Mouse (Mus musculus): ENCODE measurements at regions not wholly inside any gene's neighbourhood (a gene's known extent, or its start where the extent isn't known, plus 50 kb on each side); places are given as distances from the start of the nearest gene placed in this dataset.
"Not testable (repeated sequence)": the region's sequence is repeated elsewhere in the genome, so short reads cannot be mapped to it uniquely, and the experiment has no call there.

- no peaks in the 10 kb centered on the region for H3K36me3 ChIP-seq (ENCODE audit: control insufficient read depth, insufficient read depth, low read length)
- no peaks in the 10 kb centered on the region for H3K4me1 ChIP-seq (ENCODE audit: control insufficient read depth, insufficient read depth, low read length)
- TF ChIP-seq CTCF (IDR thresholded peaks at IDR 0.05; ENCODE audit: control insufficient read depth, insufficient read depth, insufficient replicate concordance, low read depth, low read length) (no peak), POLR2A (IDR thresholded peaks at IDR 0.05; ENCODE audit: control insufficient read depth, low read depth, low read length) (no peak)
- no peaks in the 10 kb centered on the region for H3K27me3 ChIP-seq (ENCODE audit: control insufficient read depth, insufficient read depth, low read length)
- H3K27ac ChIP-seq (ENCODE audit: control insufficient read depth, insufficient read depth, low read depth, low read length): no peak overlapping the region
- no peak overlapping the region for H3K4me3 ChIP-seq (ENCODE audit: control insufficient read depth, low read depth, low read length)
Measured at GRCm38 (mm10) chr9:92771002-92771401, 229.0 kb downstream of the Plod2 start.

DNA sequence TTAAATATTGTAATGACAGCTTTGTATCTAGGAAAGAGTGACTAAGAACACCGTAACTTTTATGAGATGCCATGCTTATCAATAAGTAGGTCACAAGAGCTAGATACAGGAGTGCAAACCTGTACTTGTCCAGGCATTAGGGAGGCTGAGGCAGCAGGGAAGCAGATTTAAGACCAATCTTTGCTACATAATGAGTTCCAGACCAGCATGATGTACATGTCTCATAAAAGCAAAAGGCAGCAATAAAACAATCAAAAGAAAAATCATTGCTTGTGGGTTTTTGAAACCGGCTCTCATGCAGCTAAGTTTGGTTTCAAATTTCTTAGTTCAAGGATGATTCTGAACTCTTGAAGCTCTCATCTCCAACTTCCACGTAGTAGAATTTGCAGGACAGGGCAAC is 229.7 kb downstream of the Plod2 start:
- H3K27me3 ChIP-seq (ENCODE audit: control insufficient read depth, insufficient read depth, low read length): no peaks in the 10 kb centered on the region
- no peak overlapping the region for H3K27ac ChIP-seq (ENCODE audit: control insufficient read depth, insufficient read depth, low read depth, low read length)
- no peaks in the 10 kb centered on the region for H3K36me3 ChIP-seq (ENCODE audit: control insufficient read depth, insufficient read depth, low read length)
- TF ChIP-seq POLR2A (IDR thresholded peaks at IDR 0.05; ENCODE audit: control insufficient read depth, low read depth, low read length): no peak
- no peak overlapping the region for H3K4me3 ChIP-seq (ENCODE audit: control insufficient read depth, low read depth, low read length)
- no peaks in the 10 kb centered on the region for H3K4me1 ChIP-seq (ENCODE audit: control insufficient read depth, insufficient read depth, low read length)

DNA sequence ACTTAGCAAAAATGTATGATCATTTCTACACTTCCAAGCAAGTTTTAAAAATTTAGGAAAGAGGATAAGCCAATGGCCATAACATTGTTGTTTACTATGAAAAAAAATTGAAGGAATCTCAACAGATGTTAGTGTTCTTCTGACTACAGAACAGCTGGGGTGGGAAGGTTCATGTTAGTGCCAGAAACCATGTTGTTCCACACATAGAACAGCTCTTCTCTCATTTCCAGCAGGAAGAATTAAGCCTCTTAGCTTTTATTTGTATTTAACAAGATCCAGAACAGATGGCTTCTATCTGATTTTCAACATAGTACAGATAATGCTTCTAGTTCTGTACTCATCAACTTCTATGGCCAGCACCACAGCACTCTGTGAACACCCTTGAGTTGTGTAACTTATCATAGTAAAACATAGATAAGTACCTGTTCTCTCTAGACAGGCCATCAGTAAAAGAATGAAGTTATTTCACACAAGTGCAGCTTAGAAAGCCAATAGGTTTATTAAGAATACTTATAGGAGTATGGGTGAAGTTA is 241.0 kb downstream of the Plod2 start:
- no peaks in the 10 kb centered on the region for H3K27me3 ChIP-seq (ENCODE audit: control insufficient read depth, insufficient read depth, low read length)
- no peak overlapping the region for H3K4me3 ChIP-seq (ENCODE audit: control insufficient read depth, low read depth, low read length)
- H3K36me3 ChIP-seq (ENCODE audit: control insufficient read depth, insufficient read depth, low read length): no peaks in the 10 kb centered on the region
- no peaks in the 10 kb centered on the region for H3K4me1 ChIP-seq (ENCODE audit: control insufficient read depth, insufficient read depth, low read length)
- no peak overlapping the region for H3K27ac ChIP-seq (ENCODE audit: control insufficient read depth, insufficient read depth, low read depth, low read length)
- TF ChIP-seq POLR2A (IDR thresholded peaks at IDR 0.05; ENCODE audit: control insufficient read depth, low read depth, low read length) (no peak), CTCF (IDR thresholded peaks at IDR 0.05; ENCODE audit: control insufficient read depth, insufficient read depth, insufficient replicate concordance, low read depth, low read length) (no peak)

DNA sequence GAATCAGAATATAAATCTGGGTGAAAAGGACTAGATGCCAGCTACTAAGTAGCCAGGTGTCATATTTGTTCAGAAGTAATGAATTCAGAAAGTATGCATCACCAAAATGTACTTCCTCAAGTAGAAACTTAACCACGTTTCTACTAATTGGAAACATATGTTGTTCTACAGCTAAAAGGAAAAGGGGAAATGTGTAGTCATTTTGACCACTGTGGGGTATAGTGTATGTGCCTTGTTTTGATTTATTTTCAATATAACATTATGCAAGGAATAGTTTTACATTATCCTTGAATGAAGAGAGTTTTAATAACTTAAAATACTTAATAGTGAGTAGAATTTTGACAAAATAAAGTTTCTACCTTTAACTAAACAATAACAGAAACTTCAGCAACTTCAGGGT is 257.7 kb downstream of the Plod2 start:
- Histone ChIP-seq H3K27ac (ENCODE audit: control insufficient read depth, insufficient read depth, low read depth, low read length) (no peak overlapping the region), H3K4me3 (ENCODE audit: control insufficient read depth, low read depth, low read length) (no peak overlapping the region), H3K27me3 (ENCODE audit: control insufficient read depth, insufficient read depth, low read length) (no peaks in the 10 kb centered on the region), H3K36me3 (ENCODE audit: control insufficient read depth, insufficient read depth, low read length) (no peaks in the 10 kb centered on the region), H3K4me1 (ENCODE audit: control insufficient read depth, insufficient read depth, low read length) (no peaks in the 10 kb centered on the region)
- TF ChIP-seq POLR2A (IDR thresholded peaks at IDR 0.05; ENCODE audit: control insufficient read depth, low read depth, low read length) (no peak), CTCF (IDR thresholded peaks at IDR 0.05; ENCODE audit: control insufficient read depth, insufficient read depth, insufficient replicate concordance, low read depth, low read length) (no peak)

- TF ChIP-seq CTCF (IDR thresholded peaks at IDR 0.05; ENCODE audit: control insufficient read depth, insufficient read depth, insufficient replicate concordance, low read depth, low read length): no peak
- TF ChIP-seq POLR2A (IDR thresholded peaks at IDR 0.05; ENCODE audit: control insufficient read depth, low read depth, low read length): no peak
- Histone ChIP-seq H3K27me3 (ENCODE audit: control insufficient read depth, insufficient read depth, low read length) (no peaks in the 10 kb centered on the region), H3K4me3 (ENCODE audit: control insufficient read depth, low read depth, low read length) (no peak overlapping the region), H3K4me1 (ENCODE audit: control insufficient read depth, insufficient read depth, low read length) (no peaks in the 10 kb centered on the region), H3K36me3 (ENCODE audit: control insufficient read depth, insufficient read depth, low read length) (no peaks in the 10 kb centered on the region), H3K27ac (ENCODE audit: control insufficient read depth, insufficient read depth, low read depth, low read length) (no peak overlapping the region)
Measured at GRCm38 (mm10) chr9:92809469-92809868, 267.4 kb downstream of the Plod2 start.

GRCm38 (mm10) chr9:92820721-92821120 is 278.7 kb downstream of the Plod2 start:
- no peak overlapping the region for H3K27ac ChIP-seq (ENCODE audit: control insufficient read depth, insufficient read depth, low read depth, low read length)
- H3K4me1 ChIP-seq (ENCODE audit: control insufficient read depth, insufficient read depth, low read length): peaks cover 2% of the 10 kb centered on the region; the same call in 1 of the 2 replicates
- H3K36me3 ChIP-seq (ENCODE audit: control insufficient read depth, insufficient read depth, low read length): no peaks in the 10 kb centered on the region
- H3K4me3 ChIP-seq (ENCODE audit: control insufficient read depth, low read depth, low read length): no peak overlapping the region; the same call in 1 of the 2 replicates
- no peaks in the 10 kb centered on the region for H3K27me3 ChIP-seq (ENCODE audit: control insufficient read depth, insufficient read depth, low read length)
- TF ChIP-seq POLR2A (IDR thresholded peaks at IDR 0.05; ENCODE audit: control insufficient read depth, low read depth, low read length) (no peak), CTCF (IDR thresholded peaks at IDR 0.05; ENCODE audit: control insufficient read depth, insufficient read depth, insufficient replicate concordance, low read depth, low read length) (no peak)

GRCm38 (mm10) chr9:92826708-92827353 is 284.8 kb downstream of the Plod2 start:
- Histone ChIP-seq H3K36me3 (ENCODE audit: control insufficient read depth, insufficient read depth, low read length) (no peaks in the 10 kb centered on the region), H3K4me1 (ENCODE audit: control insufficient read depth, insufficient read depth, low read length) (no peaks in the 10 kb centered on the region), H3K27me3 (ENCODE audit: control insufficient read depth, insufficient read depth, low read length) (no peaks in the 10 kb centered on the region), H3K27ac (ENCODE audit: control insufficient read depth, insufficient read depth, low read depth, low read length) (no peak overlapping the region), H3K4me3 (ENCODE audit: control insufficient read depth, low read depth, low read length) (no peak overlapping the region)
- no peak for TF ChIP-seq POLR2A (IDR thresholded peaks at IDR 0.05; ENCODE audit: control insufficient read depth, low read depth, low read length)
- TF ChIP-seq CTCF (IDR thresholded peaks at IDR 0.05; ENCODE audit: control insufficient read depth, insufficient read depth, insufficient replicate concordance, low read depth, low read length): no peak

- H3K27me3 ChIP-seq (ENCODE audit: control insufficient read depth, insufficient read depth, low read length); H3K4me3 ChIP-seq (ENCODE audit: control insufficient read depth, low read depth, low read length); H3K36me3 ChIP-seq (ENCODE audit: control insufficient read depth, insufficient read depth, low read length); H3K4me1 ChIP-seq (ENCODE audit: control insufficient read depth, insufficient read depth, low read length); H3K27ac ChIP-seq (ENCODE audit: control insufficient read depth, insufficient read depth, low read depth, low read length): not testable (repeated sequence)
Measured at GRCm38 (mm10) chr9:92836156-92836555, 294.1 kb downstream of the Plod2 start.

Measured in testis, adult 2 months (tissue).